Mouse (Mus musculus): ENCODE measurements around the gene Brdt. TPM values are rescaled to one million over a fixed set of nuclear protein-coding genes. Genes with fewer than 3 reads are reported as not detected.

The Brdt gene
- polyA plus RNA-seq, 1 experiment from 2014 or later: 1.4 TPM

DNA sequence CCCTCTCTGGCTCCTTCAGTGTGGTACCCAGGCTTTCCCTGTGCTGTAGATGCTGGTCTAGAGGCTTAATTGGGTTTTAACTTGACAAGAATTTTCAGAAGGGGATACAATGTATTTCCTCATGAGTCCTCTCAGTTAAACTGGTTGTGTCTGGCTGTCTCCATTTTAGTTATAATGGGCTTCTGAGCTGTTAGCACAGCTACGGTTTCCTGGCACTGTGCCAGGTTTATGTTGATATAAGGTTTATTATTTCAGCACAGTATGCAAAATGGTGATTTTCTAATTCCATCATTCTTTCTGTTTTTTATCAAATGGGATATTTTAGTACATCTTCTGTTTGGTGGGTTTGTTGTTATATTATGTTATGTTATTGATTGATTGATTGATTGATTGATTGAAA is 90.7 kb downstream of the Brdt start:
- WGBS: 45% methylated on average over 1 of the region's 1 CpGs
- H3K27me3 ChIP-seq (ENCODE audit: control insufficient read depth, insufficient read depth, low read length): no peaks in the 10 kb centered on the region
- ATAC-seq (ENCODE audit: low FRiP score, low TSS enrichment): no peak
- H3K4me1 ChIP-seq (ENCODE audit: control insufficient read depth, insufficient read depth, low read length): no peaks in the 10 kb centered on the region
- no peak overlapping the region for H3K9ac ChIP-seq (ENCODE audit: low read depth, low read length)
- H3K36me3 ChIP-seq (ENCODE audit: control insufficient read depth, insufficient read depth, low read length): no peaks in the 10 kb centered on the region
- H3K4me3 ChIP-seq (ENCODE audit: low read length): no peak overlapping the region
- no peak overlapping the region for H3K4me2 ChIP-seq (replicated peaks; ENCODE audit: low read depth, low read length)
- H3K9me3 ChIP-seq (ENCODE audit: control insufficient read depth, low read length): no peaks in the 10 kb centered on the region
- H3K27ac ChIP-seq (ENCODE audit: low read depth, low read length): no peak overlapping the region

DNA sequence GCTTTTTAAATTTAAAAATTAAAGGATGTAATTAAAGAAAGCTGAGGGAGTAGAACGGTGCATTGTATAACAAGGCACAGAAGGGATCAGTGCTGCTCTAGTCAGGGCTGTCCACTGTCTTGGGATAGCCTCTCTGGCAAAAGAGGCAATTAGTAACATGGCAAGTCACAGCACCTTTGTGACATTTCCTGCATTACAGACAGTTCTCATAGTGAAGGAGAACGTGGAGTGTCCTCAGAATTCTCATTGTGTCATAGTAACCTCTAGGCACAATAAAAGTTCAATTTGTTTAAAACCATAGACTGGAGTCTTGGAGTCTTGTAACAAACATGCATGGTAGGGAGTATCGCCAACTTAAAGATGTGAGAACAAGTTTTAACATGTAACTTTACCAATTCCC is 100.3 kb downstream of the Brdt start, which contains the start of gene Lpcat2b:
Lpcat2b (plus strand) TSS at position 301 of the 400 bp plus-strand sequence.
- Histone ChIP-seq H3K27me3 (ENCODE audit: control insufficient read depth, insufficient read depth, low read length) (no peaks in the 10 kb centered on the region), H3K27ac (ENCODE audit: low read depth, low read length) (no peak within 1 kb of the TSS), H3K4me3 (ENCODE audit: low read length) (no peak within 1 kb of the TSS), H3K9me3 (ENCODE audit: control insufficient read depth, low read length) (no peaks in the 10 kb centered on the region), H3K36me3 (ENCODE audit: control insufficient read depth, insufficient read depth, low read length) (no peaks in the 10 kb centered on the region), H3K9ac (ENCODE audit: low read depth, low read length) (no peak within 1 kb of the TSS), H3K4me1 (ENCODE audit: control insufficient read depth, insufficient read depth, low read length) (no peaks in the 10 kb centered on the region), H3K4me2 (replicated peaks; ENCODE audit: low read depth, low read length) (no peak within 1 kb of the TSS)
- ATAC-seq (ENCODE audit: low FRiP score, low TSS enrichment): no peak
- WGBS: 87% methylated on average over 3 of the region's 3 CpGs

DNA sequence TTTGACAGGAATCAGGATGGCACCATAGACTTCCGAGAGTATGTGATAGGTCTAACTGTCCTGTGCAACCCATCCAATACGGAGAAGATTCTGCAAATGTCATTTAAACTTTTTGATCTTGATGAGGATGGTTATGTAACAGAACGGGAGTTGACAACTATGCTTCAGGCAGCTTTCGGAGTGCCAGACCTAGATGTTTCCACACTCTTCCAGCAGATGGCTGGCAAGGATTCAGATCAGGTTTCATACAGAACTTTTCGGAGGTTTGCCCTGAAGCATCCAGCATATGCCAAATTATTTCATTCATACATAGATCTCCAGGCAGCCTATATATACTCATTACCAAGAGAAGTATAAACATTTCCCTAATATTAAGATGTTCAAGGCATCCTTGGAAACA is 103.0 kb downstream of the Brdt start:
- Histone ChIP-seq H3K9me3 (ENCODE audit: control insufficient read depth, low read length) (no peaks in the 10 kb centered on the region), H3K4me2 (replicated peaks; ENCODE audit: low read depth, low read length) (no peak overlapping the region), H3K36me3 (ENCODE audit: control insufficient read depth, insufficient read depth, low read length) (no peaks in the 10 kb centered on the region), H3K27ac (ENCODE audit: low read depth, low read length) (no peak overlapping the region), H3K9ac (ENCODE audit: low read depth, low read length) (no peak overlapping the region), H3K4me3 (ENCODE audit: low read length) (no peak overlapping the region), H3K4me1 (ENCODE audit: control insufficient read depth, insufficient read depth, low read length) (no peaks in the 10 kb centered on the region), H3K27me3 (ENCODE audit: control insufficient read depth, insufficient read depth, low read length) (no peaks in the 10 kb centered on the region)
- 83% methylated on average over 5 of the region's 5 CpGs for WGBS
- no peak for ATAC-seq (ENCODE audit: low FRiP score, low TSS enrichment)

DNA sequence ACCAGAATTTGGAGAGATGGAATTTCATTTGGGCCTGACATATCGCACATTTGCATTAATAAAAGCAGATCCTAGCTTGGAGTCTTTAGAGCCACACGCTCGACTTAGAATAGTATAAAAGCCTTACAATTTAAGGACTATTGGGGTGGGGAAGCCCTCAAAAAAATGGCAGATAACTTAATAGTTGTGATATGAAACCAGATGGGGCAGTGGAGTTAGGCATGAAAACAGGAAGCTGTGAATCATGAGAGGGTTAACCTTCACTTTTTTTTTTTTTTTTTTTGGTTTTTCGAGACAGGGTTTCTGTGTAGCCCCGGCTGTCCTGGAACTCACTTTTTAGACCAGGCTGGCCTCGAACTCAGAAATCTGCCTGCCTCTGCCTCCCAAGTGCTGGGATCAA is 105.2 kb downstream of the Brdt start:
- Histone ChIP-seq H3K27me3 (ENCODE audit: control insufficient read depth, insufficient read depth, low read length) (no peaks in the 10 kb centered on the region), H3K36me3 (ENCODE audit: control insufficient read depth, insufficient read depth, low read length) (no peaks in the 10 kb centered on the region), H3K4me2 (replicated peaks; ENCODE audit: low read depth, low read length) (no peak overlapping the region), H3K4me3 (ENCODE audit: low read length) (no peak overlapping the region), H3K27ac (ENCODE audit: low read depth, low read length) (no peak overlapping the region), H3K4me1 (ENCODE audit: control insufficient read depth, insufficient read depth, low read length) (no peaks in the 10 kb centered on the region), H3K9ac (ENCODE audit: low read depth, low read length) (no peak overlapping the region), H3K9me3 (ENCODE audit: control insufficient read depth, low read length) (no peaks in the 10 kb centered on the region)
- WGBS: 90% methylated on average over 6 of the region's 6 CpGs
- no peak for ATAC-seq (ENCODE audit: low FRiP score, low TSS enrichment)

Other genes starting within 250 kb of the Brdt start
- gene Tgfbr3, start 41.5 kb upstream of the Brdt start, polyA plus RNA-seq (2014; fragmentation: Nextera tagmentation; extraction: Ambion mirVana): 7.5 and 18.0 TPM in 2 replicates
- gene Ephx4, start 71.6 kb downstream of the Brdt start, polyA plus RNA-seq (2014; fragmentation: Nextera tagmentation; extraction: Ambion mirVana): 2.5 and 2.7 TPM in 2 replicates
- gene Lpcat2b, start 100.4 kb downstream of the Brdt start, polyA plus RNA-seq (2014; fragmentation: Nextera tagmentation; extraction: Ambion mirVana): not detected in 2 replicates
- 4.0 and 4.1 TPM in 2 replicates for gene Btbd8, start 106.8 kb downstream of the Brdt start, polyA plus RNA-seq (2014; fragmentation: Nextera tagmentation; extraction: Ambion mirVana)
- gene Gm42669, start 176.5 kb downstream of the Brdt start, polyA plus RNA-seq (2014; fragmentation: Nextera tagmentation; extraction: Ambion mirVana): 0.84 and 0.94 TPM in 2 replicates
- gene 1700028K03Rik, start 203.6 kb downstream of the Brdt start, polyA plus RNA-seq (2014; fragmentation: Nextera tagmentation; extraction: Ambion mirVana): 0.06 and 0.16 TPM in 2 replicates

Data from kidney, embryonic 14.5 days (tissue).